Mouse (Mus musculus): Measurements from ENCODE around the gene Slc25a51. TPM values are rescaled to one million over a fixed set of nuclear protein-coding genes. Genes with fewer than 3 reads are reported as not detected.
"Not testable (repeated sequence)": the region's sequence is repeated elsewhere in the genome, so short reads cannot be mapped to it uniquely, and the experiment has no call there.

Gene Slc25a51
- polyA plus RNA-seq, 1 experiment: 224 TPM

DNA sequence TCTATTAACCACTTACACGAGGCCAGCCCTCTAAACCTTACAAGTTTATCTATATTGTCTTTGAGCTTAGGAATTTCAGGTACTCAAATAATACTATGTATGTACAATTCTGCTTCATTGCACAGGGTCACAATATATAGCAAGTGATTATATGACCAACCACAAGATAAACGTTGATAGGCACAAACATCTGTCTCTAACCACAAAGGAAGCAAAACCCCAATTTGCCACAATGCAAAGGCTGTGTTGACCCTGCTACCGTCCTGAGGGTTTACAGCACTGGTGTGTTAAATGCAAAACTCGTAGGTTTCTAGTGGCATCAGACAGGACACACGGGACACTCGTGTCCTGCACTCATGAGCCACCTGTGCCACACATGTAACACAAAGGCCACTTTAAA is 12.4 kb downstream of the Slc25a51 start:
- not testable (repeated sequence) for H3K4me3 ChIP-seq (ENCODE audit: insufficient read depth, low read depth, low read length); H3K27ac ChIP-seq (replicated peaks; ENCODE audit: low read depth, low read length); H3K4me1 ChIP-seq (ENCODE audit: control insufficient read depth, insufficient read depth, insufficient read length, low read length)

DNA sequence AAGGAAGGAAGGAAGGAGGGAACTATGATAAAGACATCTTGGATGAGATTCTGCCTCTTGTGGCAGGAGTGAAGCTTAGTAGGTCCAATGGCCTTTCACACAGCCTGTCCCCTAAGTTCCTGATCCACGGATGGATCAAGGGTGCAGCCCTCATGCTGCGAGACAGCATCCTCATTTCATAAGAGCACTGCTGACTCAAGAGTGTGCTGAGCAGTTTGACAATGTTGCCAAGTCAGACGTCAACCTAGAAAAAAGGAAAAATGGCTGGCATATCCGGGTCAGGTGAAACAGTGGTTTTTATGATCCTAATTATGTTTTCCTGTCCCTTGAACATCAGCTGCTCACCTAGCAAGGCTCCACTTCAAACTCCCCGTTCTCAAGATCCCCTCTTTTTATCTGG is 14.9 kb downstream of the Slc25a51 start:
- Histone ChIP-seq H3K4me1 (ENCODE audit: control insufficient read depth, insufficient read depth, insufficient read length, low read length) (peaks cover 3% of the 10 kb centered on the region), H3K4me3 (ENCODE audit: insufficient read depth, low read depth, low read length) (no peak overlapping the region), H3K27ac (replicated peaks; ENCODE audit: low read depth, low read length) (no peak overlapping the region)

DNA sequence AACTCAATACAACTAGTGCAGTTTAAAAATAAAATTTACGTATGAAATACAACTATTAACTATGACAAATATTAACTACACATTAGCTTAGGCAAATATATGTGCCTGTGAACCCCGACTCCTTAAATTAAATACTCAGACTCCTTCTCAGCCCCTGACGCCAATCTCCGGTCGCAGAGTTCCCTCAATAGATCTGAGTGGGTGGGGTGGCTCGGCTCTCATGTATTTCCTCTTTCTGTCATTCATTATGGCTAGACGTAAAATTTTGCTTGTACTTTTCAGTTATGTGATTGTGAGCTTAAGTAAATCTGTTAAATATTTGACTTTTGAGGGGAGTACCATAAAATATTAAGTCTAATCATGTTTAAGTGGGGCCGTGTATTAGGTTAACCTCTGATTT is 15.6 kb downstream of the Slc25a51 start:
- H3K4me1 ChIP-seq (ENCODE audit: control insufficient read depth, insufficient read depth, insufficient read length, low read length): no peaks in the 10 kb centered on the region
- H3K27ac ChIP-seq (replicated peaks; ENCODE audit: low read depth, low read length): no peak overlapping the region
- no peak overlapping the region for H3K4me3 ChIP-seq (ENCODE audit: insufficient read depth, low read depth, low read length)

DNA sequence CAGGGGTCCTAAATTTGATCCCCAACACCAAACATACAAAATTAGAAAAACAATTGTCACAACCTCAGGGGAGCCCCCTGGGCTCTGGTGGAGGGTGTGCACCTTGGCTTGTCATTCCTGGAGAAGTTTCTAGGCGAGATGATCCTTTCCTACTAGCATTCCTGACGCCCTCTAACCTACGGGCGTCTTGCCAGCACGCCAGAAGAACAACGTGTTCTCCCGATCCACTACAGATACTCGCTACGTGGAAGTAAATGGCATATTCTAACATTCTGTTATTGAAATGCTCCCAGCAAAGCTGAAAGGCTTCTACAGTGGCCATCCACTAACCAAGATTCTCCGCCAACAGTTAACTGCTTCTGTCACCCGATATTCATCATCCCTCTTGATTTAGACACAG is 16.0 kb downstream of the Slc25a51 start:
- Histone ChIP-seq H3K27ac (replicated peaks; ENCODE audit: low read depth, low read length) (no peak overlapping the region), H3K4me1 (ENCODE audit: control insufficient read depth, insufficient read depth, insufficient read length, low read length) (no peaks in the 10 kb centered on the region), H3K4me3 (ENCODE audit: insufficient read depth, low read depth, low read length) (no peak overlapping the region)

DNA sequence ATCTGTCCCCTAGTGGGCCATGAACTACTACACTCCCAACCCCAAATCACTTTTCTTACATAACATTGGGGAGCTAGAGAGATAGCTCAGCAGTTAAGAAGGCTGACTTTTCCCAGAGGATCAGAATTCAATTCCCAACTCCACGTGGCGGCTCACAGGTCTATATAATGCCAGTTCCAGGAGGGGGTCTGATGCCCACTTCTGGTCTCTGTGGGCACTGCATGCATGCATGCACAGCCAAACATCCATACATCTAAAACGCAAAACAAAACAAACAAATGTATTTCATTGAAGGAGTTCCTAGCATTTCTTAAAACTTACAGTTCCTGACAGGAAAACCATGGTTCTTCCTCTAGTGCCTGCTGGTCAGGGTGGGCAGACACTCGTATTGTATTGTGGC is 16.5 kb downstream of the Slc25a51 start:
- H3K4me1 ChIP-seq (ENCODE audit: control insufficient read depth, insufficient read depth, insufficient read length, low read length): no peaks in the 10 kb centered on the region

DNA sequence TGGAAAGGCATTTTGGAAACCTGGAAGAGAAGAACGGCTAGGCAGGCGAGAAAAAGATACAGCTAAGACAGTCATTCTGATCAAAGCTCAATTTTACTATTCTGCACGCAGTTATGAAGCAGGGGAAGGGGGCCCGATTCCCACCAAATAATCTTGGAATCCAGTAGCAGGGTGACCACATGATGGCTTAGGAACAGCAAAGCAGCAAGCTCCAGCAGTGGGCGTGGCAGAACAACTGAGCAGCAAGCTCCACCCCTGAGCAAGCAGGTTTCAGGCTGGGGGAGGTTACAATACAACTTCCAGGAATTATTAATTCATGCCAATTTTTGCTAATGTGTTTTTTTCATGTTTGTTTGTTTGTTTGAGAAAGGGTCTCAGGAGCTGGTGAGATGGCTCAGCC is 21.3 kb downstream of the Slc25a51 start:
- H3K4me3 ChIP-seq (ENCODE audit: insufficient read depth, low read depth, low read length); H3K4me1 ChIP-seq (ENCODE audit: control insufficient read depth, insufficient read depth, insufficient read length, low read length); H3K27ac ChIP-seq (replicated peaks; ENCODE audit: low read depth, low read length): not testable (repeated sequence)

More for the DNA sequence above, 16.5 kb downstream of the Slc25a51 start:
- Histone ChIP-seq H3K4me3 (ENCODE audit: insufficient read depth, low read depth, low read length) (no peak overlapping the region), H3K27ac (replicated peaks; ENCODE audit: low read depth, low read length) (no peak overlapping the region)

DNA sequence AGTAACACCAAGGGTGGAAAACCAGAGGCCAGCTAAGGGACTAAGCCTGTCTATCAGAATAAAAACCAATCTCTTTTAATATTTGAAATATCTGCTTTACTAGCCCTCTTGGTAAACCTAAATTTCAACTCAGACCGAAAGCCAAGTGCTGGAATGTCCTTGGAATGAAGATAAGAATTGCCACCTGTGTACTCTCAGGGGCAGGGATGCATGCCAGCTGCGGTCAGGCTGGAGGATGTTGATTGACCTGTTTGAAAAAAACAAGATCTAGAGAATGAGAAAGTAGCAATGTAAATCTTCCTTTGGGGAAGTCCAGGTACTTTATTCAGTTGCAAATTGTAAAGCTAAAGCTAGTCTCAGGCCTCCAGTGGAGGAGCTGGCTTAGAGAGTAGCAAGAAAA is 26.4 kb downstream of the Slc25a51 start:
- H3K4me1 ChIP-seq (ENCODE audit: control insufficient read depth, insufficient read depth, insufficient read length, low read length): not testable (repeated sequence)

DNA sequence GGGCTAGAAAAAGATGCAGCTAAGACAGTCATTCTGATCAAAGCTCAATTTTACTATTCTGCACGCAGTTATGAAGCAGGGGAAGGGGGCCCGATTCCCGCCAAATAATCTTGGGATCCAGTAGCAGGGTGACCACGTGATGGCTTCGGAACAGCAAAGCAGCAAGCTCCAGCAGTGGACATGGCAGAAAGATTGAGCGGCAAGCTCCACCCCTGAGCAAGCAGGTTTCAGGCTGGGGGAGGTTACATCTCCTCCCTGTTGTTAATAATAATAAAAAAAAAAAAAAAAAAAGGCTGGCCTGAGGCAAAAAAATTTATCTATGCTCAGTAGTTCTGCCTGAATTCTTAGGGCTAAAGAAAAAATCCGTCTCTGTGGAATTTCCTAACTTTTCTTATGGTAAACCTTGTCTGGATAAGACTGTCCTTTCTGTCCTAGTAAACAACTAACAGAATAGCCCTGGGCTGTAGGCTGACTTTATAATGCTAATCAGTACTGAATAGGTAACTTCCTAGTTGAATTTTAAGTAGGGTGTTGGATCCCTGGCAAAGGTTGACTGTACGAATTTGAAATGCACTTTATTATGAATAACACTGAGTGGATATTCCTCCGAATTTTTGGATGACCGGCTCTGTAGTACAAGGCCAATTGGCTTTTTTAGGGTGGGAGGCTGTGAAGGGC is 27.5 kb downstream of the Slc25a51 start:
- not testable (repeated sequence) for H3K4me3 ChIP-seq (ENCODE audit: insufficient read depth, low read depth, low read length); H3K27ac ChIP-seq (replicated peaks; ENCODE audit: low read depth, low read length); H3K4me1 ChIP-seq (ENCODE audit: control insufficient read depth, insufficient read depth, insufficient read length, low read length)

More for the DNA sequence above, 26.4 kb downstream of the Slc25a51 start:
- H3K4me3 ChIP-seq (ENCODE audit: insufficient read depth, low read depth, low read length); H3K27ac ChIP-seq (replicated peaks; ENCODE audit: low read depth, low read length): not testable (repeated sequence)

DNA sequence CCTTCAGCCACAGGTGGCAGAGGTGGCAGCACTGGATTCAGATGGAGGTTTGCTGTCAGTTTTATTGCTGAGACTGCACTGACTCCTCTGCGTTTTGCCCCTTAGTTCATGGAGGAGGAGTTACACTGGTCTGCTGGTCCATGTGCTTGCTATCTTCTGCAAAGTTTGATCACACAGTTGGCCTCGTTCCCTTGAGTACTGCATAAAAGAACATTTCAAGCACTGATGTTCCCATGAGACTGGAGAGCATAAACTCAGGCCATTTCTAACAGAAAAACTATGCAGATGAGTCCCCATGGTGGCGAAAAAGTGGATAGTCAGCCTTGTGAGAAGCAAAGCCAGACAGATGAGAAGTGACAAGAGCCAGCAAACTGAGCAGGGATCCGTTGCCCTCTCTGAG is 32.0 kb downstream of the Slc25a51 start:
- Histone ChIP-seq H3K4me1 (ENCODE audit: control insufficient read depth, insufficient read depth, insufficient read length, low read length) (no peaks in the 10 kb centered on the region), H3K4me3 (ENCODE audit: insufficient read depth, low read depth, low read length) (no peak overlapping the region), H3K27ac (replicated peaks; ENCODE audit: low read depth, low read length) (no peak overlapping the region)

DNA sequence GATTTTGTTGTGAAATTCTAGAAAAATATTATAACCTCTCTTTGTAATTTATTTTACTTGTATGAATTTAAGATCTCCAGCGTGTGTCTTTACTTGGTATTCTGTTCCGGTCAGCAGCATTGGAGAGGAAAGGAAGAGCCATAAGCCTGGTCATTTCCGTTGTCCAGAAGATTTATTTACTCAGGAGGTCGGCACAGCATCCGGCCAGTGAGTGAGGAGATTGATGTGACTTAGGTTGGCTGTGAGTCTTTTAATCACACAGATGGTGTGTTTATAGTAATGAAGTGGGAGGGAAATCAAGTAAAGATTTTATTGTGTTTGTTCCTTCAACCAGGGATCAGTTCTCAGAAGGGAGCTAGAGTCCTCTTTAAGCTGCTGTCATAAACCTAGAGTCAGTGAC is 33.7 kb downstream of the Slc25a51 start:
- H3K4me1 ChIP-seq (ENCODE audit: control insufficient read depth, insufficient read depth, insufficient read length, low read length): no peaks in the 10 kb centered on the region
- H3K27ac ChIP-seq (replicated peaks; ENCODE audit: low read depth, low read length): no peak overlapping the region
- H3K4me3 ChIP-seq (ENCODE audit: insufficient read depth, low read depth, low read length): no peak overlapping the region

DNA sequence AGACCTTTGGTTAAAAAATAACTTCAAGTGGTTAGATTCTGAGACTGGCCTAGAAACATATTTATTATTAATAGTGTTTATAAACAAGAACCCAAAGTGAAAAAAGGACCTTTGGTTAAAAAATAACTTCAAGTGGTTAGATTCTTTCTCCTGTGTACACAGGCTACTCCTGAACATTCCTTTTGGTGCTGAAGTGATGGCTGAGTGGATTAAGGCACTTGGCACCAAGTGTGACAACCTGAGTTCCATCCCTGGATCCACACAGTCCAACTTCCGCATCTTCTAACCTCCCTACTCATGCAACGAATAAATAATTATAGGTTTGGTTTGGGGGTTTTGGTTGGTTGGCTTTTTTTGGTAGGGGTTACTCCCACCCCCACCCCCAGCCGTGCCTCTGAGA is 37.3 kb downstream of the Slc25a51 start:
- H3K27ac ChIP-seq (replicated peaks; ENCODE audit: low read depth, low read length): no peak overlapping the region

DNA sequence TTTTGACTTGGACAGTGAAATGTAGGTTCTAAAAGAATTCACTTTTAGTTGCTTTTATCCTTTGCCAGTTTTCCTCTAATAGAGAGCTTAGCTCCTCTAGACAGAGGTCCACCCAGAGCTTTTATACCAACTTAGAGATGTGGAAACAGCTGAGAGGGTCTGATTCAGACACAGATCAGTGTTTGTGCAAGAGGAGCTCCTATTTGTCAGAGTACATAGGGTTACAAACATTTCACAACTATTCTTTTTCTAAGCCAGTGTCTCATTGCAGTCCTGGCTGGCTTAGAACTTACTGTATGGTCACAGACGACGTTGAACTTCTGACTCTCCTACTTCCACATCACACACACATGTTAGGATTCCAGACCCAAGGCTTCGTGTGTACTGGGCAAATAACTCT is 51.9 kb downstream of the Slc25a51 start:
- H3K4me1 ChIP-seq (ENCODE audit: control insufficient read depth, insufficient read depth, insufficient read length, low read length): no peaks in the 10 kb centered on the region
- no peak overlapping the region for H3K4me3 ChIP-seq (ENCODE audit: insufficient read depth, low read depth, low read length)
- no peak overlapping the region for H3K27ac ChIP-seq (replicated peaks; ENCODE audit: low read depth, low read length)

More for the DNA sequence above, 37.3 kb downstream of the Slc25a51 start:
- Histone ChIP-seq H3K4me1 (ENCODE audit: control insufficient read depth, insufficient read depth, insufficient read length, low read length) (no peaks in the 10 kb centered on the region), H3K4me3 (ENCODE audit: insufficient read depth, low read depth, low read length) (no peak overlapping the region)

Other genes with a start within 250 kb of the Slc25a51 start
- gene Frmpd1, start 223.9 kb downstream of the Slc25a51 start, polyA plus RNA-seq (2012; ENCODE audit: insufficient read depth, insufficient read length, missing spikeins): not detected in 2 replicates
- gene Trmt10b, start 111.6 kb downstream of the Slc25a51 start, polyA plus RNA-seq (2012; ENCODE audit: insufficient read depth, insufficient read length, missing spikeins): 9.8 and 11.5 TPM in 2 replicates
- 6.7 and 9.1 TPM in 2 replicates for gene Dcaf10, start 66.7 kb downstream of the Slc25a51 start, polyA plus RNA-seq (2012; ENCODE audit: insufficient read depth, insufficient read length, missing spikeins)
- gene Exosc3, start 66.0 kb downstream of the Slc25a51 start, polyA plus RNA-seq (2012; ENCODE audit: insufficient read depth, insufficient read length, missing spikeins): 23.0 and 33.6 TPM in 2 replicates
- gene Shb, start 123.7 kb upstream of the Slc25a51 start, polyA plus RNA-seq (2012; ENCODE audit: insufficient read depth, insufficient read length, missing spikeins): 17.1 and 23.1 TPM in 2 replicates

Data from brown adipose tissue, adult 24 weeks (tissue).